Mouse (Mus musculus): ENCODE measurements at regions not wholly inside any gene's neighbourhood (a gene's known extent, or its start where the extent isn't known, plus 50 kb on each side); places are given as distances from the start of the nearest gene placed in this dataset.

GRCm38 (mm10) chr17:88297520-88297919 is 143.0 kb upstream of the Foxn2 start:
- in situ Hi-C loops (cut with MboI, MseI), result no loop called here

DNA sequence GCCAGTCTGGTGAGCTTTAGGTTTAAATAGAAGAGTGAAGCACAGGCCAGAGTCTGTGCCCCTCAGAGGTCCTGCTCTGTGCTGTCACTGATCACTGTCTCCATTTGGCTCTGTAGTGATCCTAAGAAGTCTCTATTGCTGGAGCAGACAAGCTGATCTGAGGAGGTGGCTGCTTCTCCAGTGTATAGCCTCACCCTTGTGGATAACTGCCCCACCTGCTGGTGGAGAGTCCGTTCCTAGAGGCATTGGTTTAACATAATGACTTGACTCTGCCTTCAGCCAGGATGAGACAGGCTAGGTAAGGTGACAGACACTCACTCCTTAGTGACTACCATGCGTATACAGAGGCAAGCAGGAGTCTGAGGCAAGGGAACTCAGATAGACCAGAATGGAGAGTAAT is 136.5 kb upstream of the Foxn2 start:
- in situ Hi-C loops (cut with MboI, MseI), result no loop called here

DNA sequence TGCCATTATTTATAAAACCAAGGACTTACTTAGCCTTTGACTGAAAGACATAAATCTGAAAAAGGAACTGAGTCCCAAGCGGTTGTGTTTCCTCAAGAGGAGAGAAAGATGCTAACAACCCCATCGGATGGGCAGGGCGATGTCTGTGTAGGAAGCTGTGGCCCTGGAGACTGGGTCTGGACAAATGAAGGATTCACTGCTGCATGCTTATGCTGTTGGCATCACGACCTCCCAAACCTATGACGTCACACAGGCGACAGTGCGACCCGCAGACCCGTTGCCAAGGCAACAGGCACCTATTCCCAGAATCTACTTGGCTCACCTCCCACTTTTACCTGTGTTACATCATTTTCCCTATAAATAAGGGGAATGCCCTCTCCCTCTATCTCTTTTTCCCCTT is 135.3 kb upstream of the Foxn2 start:
- in situ Hi-C loops (cut with MboI, MseI), result no loop called here

- in situ Hi-C loops (cut with MboI, MseI), result no loop called here
These were observed 134.2 kb upstream of the Foxn2 start for GRCm38 (mm10) chr17:88306325-88306724.

DNA sequence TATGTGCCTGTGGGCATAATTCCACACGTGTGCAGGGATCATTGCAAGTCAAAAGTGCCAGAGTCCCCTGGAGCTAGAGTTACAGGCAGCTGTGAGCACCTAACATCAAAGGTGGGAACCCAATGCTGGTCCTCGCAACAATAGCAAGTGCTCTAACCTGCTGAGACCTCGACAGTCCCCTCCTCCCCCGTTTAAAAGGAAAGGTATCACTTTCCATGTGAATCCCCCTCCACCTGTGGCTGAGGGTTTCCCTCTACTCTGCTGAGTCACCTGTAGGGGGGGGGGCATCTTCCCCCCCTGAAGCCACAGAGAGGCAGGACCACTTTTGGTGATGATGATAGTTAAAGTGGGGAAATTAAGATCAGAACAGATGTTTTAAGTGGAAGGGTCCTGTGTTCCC is 133.4 kb upstream of the Foxn2 start:
- in situ Hi-C loops (cut with MboI, MseI), result no loop called here

- in situ Hi-C loops (cut with MboI, MseI), result no loop called here
These were observed 132.7 kb upstream of the Foxn2 start for GRCm38 (mm10) chr17:88307826-88308225.

DNA sequence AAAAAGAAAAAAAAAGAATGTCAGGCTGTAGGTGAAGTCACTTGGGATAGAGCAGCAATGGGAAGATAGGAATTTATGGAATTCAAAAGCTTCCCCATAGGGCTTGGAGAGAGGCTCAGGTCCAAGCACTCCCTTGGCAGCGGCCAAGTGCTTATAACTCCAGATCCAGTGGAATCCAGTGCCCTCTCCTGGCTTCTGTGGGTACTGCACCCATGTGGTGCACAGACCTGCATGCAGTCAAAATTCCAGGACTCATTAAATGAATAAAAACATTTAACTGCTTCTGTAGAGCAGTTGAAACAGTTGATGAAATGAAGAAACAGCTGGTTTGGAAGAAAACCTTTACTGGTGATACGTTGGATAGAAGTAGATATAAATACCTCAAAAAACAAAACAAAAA is 127.6 kb upstream of the Foxn2 start:
- in situ Hi-C loops (cut with MboI, MseI), result no loop called here

DNA sequence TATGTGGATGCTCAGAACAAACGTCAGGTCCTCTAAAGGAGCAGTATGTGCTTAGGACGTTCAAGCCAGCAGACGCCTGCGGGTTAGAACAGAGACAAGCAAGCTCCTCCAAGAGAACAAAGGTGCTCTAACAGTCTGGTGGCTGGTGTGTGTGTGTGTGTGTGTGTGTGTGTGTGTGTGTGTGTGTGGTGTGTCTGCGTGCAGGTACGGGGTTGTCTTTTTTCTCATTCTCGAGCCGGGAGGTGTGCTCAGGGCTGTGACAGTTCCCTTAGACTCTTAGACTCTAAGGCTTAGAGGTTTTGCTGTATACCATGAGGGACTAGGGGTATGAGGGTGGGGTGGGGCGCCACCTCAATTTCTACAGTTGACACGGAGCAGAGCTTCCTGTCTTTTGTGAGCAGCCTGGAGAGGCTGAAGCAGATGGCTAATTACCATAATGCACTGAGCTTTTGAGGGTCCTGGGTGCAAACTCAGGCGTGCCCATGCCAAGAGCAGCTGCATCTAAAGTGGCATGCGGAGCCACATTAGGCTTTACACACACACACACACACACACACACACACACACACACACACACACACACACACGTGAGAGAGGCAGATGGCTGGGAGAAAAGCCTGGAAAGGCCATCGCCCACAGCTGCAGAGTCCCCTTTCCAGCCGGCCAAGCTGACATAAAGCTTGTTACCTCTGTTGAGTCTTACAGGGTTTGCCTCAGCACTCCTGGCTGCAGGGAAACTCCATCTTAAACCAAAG is 124.1 kb upstream of the Foxn2 start:
- in situ Hi-C loops (cut with MboI, MseI), result no loop called here

- in situ Hi-C loops (cut with MboI, MseI), result no loop called here
These were observed 123.2 kb upstream of the Foxn2 start for GRCm38 (mm10) chr17:88317311-88317710.

- in situ Hi-C loops (cut with MboI, MseI), result no loop called here
These were observed 122.7 kb upstream of the Foxn2 start for GRCm38 (mm10) chr17:88317806-88318205.

DNA sequence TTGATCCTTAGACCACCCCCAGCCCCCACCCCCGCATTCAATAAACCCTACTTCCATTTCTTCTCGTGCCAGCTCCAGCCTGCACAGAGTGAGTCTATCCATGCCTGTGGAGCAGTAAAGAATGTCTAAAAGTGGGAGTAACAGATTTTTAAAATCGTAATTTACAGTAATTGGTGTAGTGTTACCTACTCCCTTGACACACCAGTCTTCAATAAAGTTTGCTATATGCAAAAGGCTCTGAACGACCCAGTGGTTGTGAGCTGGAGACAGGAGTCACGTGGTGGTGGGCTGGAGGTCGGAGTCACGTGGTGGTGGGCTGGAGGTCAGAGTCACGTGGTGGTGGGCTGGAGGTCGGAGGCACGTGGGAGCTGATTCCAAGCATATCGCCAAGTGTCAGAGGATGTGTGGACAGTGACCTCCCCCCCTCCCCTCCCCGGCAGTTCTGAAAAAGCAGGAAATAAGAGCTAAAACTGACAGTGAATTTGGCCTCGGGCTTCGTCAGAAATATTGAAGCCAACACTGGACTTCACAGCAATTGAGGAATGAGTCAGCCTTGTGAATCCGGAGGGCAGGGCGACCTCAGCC is 122.2 kb upstream of the Foxn2 start:
- in situ Hi-C loops (cut with MboI, MseI), result no loop called here

GRCm38 (mm10) chr17:88318936-88319335 is 121.6 kb upstream of the Foxn2 start:
- in situ Hi-C loops (cut with MboI, MseI), result no loop called here

GRCm38 (mm10) chr17:88320686-88321085 is 119.8 kb upstream of the Foxn2 start:
- in situ Hi-C loops (cut with MboI, MseI), result loop anchor here (5.0 kb wide), 1 partner anchor 102 kb away; no protein-coding TSS in a partner anchor

GRCm38 (mm10) chr17:88325326-88325909 is 115.1 kb upstream of the Foxn2 start:
- in situ Hi-C loops (cut with MboI, MseI), result no loop called here

DNA sequence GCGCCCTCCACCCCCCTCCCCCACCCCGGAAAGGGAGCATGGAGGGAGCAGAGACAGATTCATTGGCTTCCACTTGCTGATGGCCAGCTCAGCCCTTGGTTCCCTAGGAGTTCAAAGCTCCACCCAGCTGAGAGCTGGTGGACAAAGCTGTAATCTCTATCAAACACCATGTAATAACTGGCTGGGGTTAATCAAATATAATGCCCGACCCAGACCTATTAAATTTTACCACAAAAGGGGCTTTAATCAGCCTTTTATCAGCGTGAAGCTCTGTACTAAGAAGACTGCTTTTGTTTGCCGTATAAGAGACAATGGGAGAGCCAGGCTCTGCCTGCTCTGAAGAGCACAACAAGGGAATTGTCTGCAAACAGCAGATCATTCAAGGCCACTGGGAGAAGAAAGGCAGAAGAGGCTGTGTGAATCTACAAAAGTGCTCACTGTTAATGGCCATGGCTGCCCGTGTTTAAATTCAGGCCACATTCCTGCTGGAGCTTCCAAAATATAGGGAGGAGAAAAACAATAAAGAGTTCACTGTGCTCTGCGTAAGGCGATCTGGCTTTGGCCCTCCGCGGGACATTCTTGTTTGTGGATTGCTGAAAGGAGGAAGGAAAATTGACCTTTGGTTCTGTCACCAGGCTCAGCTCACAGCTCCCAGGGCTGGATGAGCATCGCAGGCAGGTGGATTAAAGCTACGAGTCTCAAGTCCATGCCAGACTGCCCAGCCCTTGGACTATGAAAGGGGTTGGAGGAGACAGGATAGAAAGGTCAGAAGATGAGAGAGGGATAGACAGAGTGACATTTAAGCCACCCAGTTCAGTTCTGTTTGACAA is 114.4 kb upstream of the Foxn2 start:
- in situ Hi-C loops (cut with MboI, MseI), result no loop called here

- in situ Hi-C loops (cut with MboI, MseI), result no loop called here
These were observed 113.8 kb upstream of the Foxn2 start for GRCm38 (mm10) chr17:88326740-88327123.

DNA sequence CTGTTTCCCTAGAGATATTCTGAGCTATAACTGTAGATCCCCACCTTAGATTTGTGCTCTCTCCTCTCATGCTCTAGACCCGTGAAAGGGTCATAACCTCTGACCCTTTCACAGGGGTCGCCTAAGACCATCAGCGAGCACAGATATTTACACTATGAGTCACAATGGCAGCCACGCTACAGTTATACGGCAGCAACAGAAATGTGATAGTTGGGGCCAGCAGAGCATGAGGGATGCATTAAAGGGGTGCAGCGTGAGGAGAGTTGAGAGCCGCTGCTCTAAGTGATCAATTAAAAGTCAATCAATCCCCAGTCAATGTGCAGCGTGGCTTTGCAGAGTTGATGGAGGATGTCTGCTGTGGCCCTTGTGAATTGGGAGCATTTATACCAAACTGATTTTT is 112.7 kb upstream of the Foxn2 start:
- in situ Hi-C loops (cut with MboI, MseI), result no loop called here

DNA sequence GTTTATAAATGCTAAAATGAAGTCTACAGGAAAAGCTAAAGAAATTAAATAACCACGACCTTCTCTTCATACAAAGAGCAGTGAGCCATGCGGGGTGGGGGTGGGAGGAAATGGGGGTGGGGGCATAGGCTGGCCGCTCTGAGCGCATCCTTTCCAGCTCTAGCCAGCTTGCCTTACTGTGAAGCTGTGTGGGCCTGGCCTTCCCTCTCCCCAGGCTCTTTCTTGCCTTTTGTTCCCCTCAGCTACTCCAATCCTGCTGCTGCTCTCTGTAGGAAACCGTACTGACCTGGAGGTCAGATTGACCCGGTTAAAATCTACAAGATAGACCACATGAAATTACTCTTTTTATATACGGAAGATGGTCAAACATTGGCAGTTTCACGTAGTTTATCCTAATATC is 111.7 kb upstream of the Foxn2 start:
- in situ Hi-C loops (cut with MboI, MseI), result no loop called here

DNA sequence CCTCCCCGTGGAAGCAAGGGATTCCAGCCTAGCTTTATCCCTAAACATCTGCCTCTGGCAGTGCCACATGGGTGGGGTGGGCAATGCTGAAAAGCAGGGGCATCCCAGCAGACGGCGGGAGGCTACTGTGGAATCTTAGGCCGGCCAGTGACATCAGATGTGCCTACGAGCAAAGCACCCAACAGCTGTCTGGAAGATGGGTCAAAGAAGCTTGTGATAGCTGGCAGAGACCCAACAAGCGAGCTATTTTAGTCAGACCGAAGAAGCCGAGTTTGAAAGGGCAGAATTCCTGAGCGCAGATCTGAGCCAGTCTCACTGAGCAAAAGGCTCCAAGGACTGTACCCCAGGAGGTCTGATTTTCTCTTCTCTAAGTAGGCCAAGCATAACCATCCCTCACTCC is 110.8 kb upstream of the Foxn2 start:
- in situ Hi-C loops (cut with MboI, MseI), result no loop called here

GRCm38 (mm10) chr17:88330129-88330528 is 110.4 kb upstream of the Foxn2 start:
- in situ Hi-C loops (cut with MboI, MseI), result no loop called here

DNA sequence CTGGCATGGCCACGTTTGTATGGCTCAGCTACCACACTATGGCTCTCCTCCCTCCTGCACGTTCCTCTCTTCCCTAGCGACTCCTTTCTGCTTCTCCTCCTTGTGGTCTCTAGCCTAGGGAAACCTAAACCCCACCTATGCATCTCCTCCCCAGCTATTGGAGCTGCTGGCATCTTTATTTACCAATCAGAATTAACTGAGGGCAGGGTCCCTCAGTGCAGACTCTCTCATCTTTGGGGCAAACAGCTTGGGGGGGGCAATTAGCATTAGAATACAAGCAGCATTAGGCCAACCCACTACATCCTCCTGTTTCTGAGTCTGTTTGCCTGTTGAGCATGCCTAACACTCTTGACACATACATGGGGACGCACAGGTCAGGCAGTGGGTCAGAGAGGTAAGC is 106.7 kb upstream of the Foxn2 start:
- in situ Hi-C loops (cut with MboI, MseI), result no loop called here

GRCm38 (mm10) chr17:88335271-88335670 is 105.2 kb upstream of the Foxn2 start:
- in situ Hi-C loops (cut with MboI, MseI), result no loop called here
